Mouse (Mus musculus) megakaryocyte, embryonic 14.5 days (primary cell): ENCODE measurements around the gene Pitpnm2.

ENCODE experiments used
- FLI1 ChIP-seq: IDR thresholded peaks from 2 replicates; pipeline ENCODE4 v1.6.1; 2012; ENCODE audit warnings: low read length, inconsistent platforms, mixed read lengths
- GATA1 ChIP-seq: IDR thresholded peaks from 3 replicates; pipeline ENCODE4 v1.6.1; 2012; ENCODE audit warnings: mixed read lengths, low read length, inconsistent platforms, borderline replicate concordance

- TF ChIP-seq GATA1: no peak
- no peak for TF ChIP-seq FLI1
Observed at GRCm38 (mm10) chr5:124217566-124218249, 31.9 kb downstream of the Pitpnm2 start.
